Mouse (Mus musculus) spleen, embryonic (tissue): Measurements from ENCODE around the gene Gm3055.
"Not testable (repeated sequence)": the region's sequence is repeated elsewhere in the genome, so short reads cannot be mapped to it uniquely, and the experiment has no call there.

Experiments used
- CTCF ChIA-PET: fragments of 350-600 bp; sonication (Branson Sonifier 250); formaldehyde crosslinking; loops from one replicate; lab custom pipeline; 2022; lab: Charles Lee

The Gm3055 gene

DNA sequence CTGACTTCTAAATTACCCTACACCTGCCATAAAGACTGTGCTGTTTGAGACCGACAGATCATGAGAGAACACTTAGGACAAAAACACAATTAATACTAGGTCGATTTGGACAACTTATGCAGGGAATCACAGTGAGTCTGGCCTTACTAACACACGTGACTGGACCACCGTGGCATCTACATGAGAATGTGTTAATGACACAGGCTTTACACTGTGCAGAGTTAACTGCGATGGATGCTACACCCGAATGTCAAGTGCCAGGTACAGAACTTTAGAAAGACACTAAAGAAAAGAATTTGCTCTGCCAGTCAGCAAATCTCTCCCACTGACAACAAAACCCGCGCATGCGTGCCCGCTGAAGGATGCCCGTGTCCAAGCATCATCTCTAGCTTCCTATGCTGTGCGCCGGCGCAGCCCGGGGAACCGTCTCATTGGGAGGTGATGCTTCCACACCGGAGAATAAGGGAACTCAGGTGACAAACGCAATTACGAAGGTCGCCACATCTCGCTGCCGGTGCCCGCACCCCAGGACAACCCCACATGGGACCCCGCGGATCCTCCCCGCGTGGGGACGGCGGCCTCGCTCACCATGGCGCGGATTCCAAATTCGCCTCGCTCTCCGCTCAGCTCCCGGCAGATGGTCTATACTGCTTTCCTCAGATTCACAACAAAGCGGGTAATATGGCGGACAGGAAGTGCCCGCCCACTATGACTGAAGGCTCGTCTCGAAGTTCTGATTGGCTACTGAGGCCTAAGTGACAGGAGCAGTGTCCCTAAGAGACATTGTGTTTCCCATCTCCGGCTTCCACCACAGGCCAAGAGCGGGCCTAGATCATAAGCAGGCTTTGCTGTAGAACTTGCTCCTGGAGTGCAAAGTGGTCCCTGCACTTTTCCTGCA lies at the start of gene Gm3055:
Gm3055 (minus strand) TSS at position 656 of the 898 bp plus-strand sequence.
- CTCF ChIA-PET, result not testable (repeated sequence)

DNA sequence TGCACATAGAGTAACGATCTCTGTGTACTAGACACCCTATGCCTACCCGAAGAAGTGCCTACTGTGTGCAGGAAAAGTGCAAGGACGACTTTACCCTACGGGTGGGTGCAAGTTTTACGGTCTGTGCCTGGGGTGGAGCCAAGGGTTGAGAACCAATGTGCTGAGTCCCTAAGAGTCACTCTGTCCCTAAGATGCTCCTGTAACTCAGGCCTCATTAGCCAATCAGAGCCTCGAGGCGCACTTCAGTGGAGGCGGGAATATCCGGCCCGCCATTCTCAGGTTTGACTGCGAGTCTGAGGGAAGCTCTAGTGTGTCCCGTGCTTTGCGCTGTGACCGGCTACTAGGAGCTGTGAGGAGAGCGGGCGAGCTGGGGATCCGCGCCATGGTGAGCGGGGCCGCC lies 40.9 kb upstream of the Gm3055 start, which contains the start of gene Gm4767:
Gm4767 (plus strand) TSS at position 288 of the 400 bp plus-strand sequence.
- CTCF ChIA-PET, result not testable (repeated sequence)

DNA sequence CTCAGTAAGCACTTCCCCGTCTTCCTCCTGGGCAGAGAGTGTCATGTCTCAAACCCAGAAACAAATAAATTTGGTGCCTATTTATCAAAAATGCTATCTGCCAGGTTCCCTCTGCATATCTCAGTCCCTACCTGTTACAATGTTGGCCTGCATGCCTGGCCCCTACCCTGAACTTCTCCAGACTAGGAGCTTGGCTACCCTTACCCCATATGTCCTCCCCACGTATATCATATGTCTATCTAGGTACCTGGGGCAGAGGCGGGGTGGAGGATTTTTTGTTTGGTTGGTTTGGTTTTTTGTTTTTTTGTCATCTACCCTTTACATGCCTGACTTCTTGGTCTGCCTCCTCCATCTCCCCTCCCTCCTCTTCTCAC lies 430 bp upstream of the Gm3055 start:
- CTCF ChIA-PET, result not testable (repeated sequence)

DNA sequence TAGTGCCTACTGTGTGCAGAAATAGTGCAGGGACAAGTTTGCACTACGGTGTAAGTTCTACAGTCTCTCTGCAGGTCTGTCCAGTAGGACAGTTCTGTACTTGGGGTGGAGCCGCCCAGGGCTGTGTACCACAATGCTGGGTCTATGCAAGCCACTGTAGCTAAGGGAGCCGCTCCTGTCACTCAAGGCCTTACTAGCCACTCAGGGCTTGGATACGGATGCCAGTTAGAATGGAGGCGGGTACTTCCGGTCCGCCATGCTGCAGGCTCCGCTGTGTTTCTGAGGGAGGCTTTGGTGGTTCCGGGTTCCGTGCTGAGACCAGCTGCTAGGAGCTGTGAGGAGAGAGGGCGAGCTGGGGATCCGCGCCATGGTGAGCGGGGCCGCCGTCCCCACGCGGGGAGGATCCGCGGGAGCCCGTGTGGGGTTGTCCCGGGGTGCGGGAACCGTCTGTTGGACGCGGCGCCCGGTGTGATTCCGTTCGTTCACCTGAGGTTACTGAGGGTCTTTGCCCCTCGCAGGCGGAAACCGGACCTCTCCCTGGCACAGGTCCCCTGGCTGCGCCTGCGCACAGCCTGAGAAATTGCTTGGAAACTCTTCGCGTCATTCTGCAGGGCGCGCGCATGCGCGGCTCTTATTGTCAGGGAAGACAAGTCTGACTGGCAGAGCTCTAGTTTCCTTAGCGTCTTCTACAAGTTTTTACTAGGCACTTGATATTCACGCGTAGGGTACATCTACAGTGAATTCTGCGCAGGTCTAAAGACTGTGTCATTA lies 66.2 kb downstream of the Gm3055 start, which contains the start of gene Zfp433:
Zfp433 (plus strand) TSS at position 295 of the 771 bp plus-strand sequence.
- CTCF ChIA-PET, result not testable (repeated sequence)
